Mouse (Mus musculus): Measurements from ENCODE around the gene Pdcd5. TPM values are rescaled to one million over a fixed set of nuclear protein-coding genes. Genes with fewer than 3 reads are reported as not detected.

Gene Pdcd5
- 323 and 330 TPM in 2 replicates for polyA plus RNA-seq (2016; fragmentation: Nextera tagmentation; extraction: Ambion mirVana)

DNA sequence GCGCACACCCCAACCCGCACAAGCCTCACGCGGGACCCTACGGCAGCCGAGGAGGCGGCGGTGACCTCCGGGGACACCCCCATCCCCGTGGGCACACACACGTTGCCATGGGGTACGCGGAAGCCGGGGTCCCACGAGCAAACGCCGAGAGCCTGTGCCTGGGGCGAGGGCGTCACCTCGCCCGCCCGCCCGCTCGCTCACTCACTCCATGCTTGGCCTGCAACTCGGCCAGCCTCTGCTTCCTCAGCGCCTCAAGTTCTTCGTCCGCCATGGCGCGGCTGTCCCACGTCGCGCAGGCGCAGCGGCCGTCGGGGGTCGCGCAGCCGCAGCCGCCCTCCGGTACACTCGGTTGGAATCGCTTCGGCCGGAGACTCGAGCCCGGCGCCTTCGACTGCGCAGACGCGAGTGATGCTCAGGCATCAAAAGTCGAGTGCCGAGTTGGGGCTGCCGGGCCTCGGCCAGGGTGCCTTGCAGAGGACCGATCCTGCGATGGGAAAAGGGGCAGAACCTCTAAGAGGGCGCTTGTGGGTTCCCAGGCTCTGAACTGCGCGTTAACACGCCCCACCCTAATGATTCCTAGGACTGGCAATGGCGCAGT is at the start of gene Pdcd5:
Gene Pdcd5, minus strand, starts transcription at position 421 of the 598 bp plus-strand sequence.
- Histone ChIP-seq H3K4me3 (peak within 1 kb of the TSS; percentile 97), H3K9ac (peak within 1 kb of the TSS; percentile 94), H3K4me2 (replicated peaks) (peak within 1 kb of the TSS; percentile 62), H3K9me3 (no peaks in the 10 kb centered on the region), H3K4me1 (no peaks in the 10 kb centered on the region), H3K36me3 (peaks cover 33% of the 10 kb centered on the region), H3K27ac (peak within 1 kb of the TSS; percentile 82), H3K27me3 (no peaks in the 10 kb centered on the region)
- peak; percentile 89 for ATAC-seq (ENCODE audit: insufficient number of reproducible peaks, insufficient read depth, low FRiP score, low TSS enrichment)
- under 1% methylated on average over 63 of the region's 64 CpGs for WGBS

DNA sequence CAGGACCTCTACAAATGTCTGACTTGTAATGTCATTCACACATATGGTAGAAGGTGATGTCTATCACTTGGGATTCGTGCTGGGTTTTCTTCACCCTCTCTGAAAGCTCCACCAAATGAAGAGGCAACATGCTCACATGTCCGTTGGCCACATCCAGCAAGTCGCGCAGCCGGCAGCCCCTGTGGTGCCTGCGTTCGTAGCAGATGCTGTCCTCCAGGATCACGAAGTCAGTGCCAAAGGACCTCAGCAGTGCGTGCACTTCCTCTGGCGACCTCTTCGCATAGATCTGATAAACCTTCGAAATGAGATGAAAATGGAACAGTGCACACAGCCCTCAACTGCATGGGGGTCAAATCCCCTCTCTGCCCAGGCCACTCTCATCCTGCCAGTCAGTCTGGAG is 45.3 kb upstream of the Pdcd5 start:
- Histone ChIP-seq H3K9me3 (no peaks in the 10 kb centered on the region), H3K36me3 (peaks cover 25% of the 10 kb centered on the region), H3K27me3 (no peaks in the 10 kb centered on the region), H3K4me3 (no peak overlapping the region), H3K27ac (no peak overlapping the region), H3K4me1 (peaks cover 19% of the 10 kb centered on the region), H3K4me2 (replicated peaks) (no peak overlapping the region), H3K9ac (no peak overlapping the region)
- no peak for ATAC-seq (ENCODE audit: insufficient number of reproducible peaks, insufficient read depth, low FRiP score, low TSS enrichment)
- WGBS = 94% methylated on average over 12 of the region's 12 CpGs

- 87% methylated on average over 14 of the region's 14 CpGs for WGBS
Measured at GRCm38 (mm10) chr7:35692117-35692516, 44.8 kb upstream of the Pdcd5 start.

GRCm38 (mm10) chr7:35688781-35689349 is 41.5 kb upstream of the Pdcd5 start:
- no peak for ATAC-seq (ENCODE audit: insufficient number of reproducible peaks, insufficient read depth, low FRiP score, low TSS enrichment)

More at GRCm38 (mm10) chr7:35692117-35692516, 44.8 kb upstream of the Pdcd5 start:
- H3K4me1 ChIP-seq = peaks cover 24% of the 10 kb centered on the region
- no peak overlapping the region for H3K27ac ChIP-seq
- no peak overlapping the region for H3K9ac ChIP-seq
- no peaks in the 10 kb centered on the region for H3K27me3 ChIP-seq
- H3K4me3 ChIP-seq = no peak overlapping the region
- ATAC-seq (ENCODE audit: insufficient number of reproducible peaks, insufficient read depth, low FRiP score, low TSS enrichment) = no peak
- H3K36me3 ChIP-seq = peaks cover 25% of the 10 kb centered on the region
- H3K9me3 ChIP-seq = no peaks in the 10 kb centered on the region
- no peak overlapping the region for H3K4me2 ChIP-seq (replicated peaks)

GRCm38 (mm10) chr7:35688276-35688675 is 41.0 kb upstream of the Pdcd5 start:
- Histone ChIP-seq H3K4me3 (no peak overlapping the region), H3K4me2 (replicated peaks) (no peak overlapping the region), H3K36me3 (peaks cover 11% of the 10 kb centered on the region), H3K9ac (no peak overlapping the region), H3K4me1 (peaks cover 33% of the 10 kb centered on the region), H3K27ac (no peak overlapping the region), H3K9me3 (no peaks in the 10 kb centered on the region), H3K27me3 (no peaks in the 10 kb centered on the region)
- WGBS = 51% methylated on average over 9 of the region's 9 CpGs
- no peak for ATAC-seq (ENCODE audit: insufficient number of reproducible peaks, insufficient read depth, low FRiP score, low TSS enrichment)

More at GRCm38 (mm10) chr7:35688781-35689349, 41.5 kb upstream of the Pdcd5 start:
- no peaks in the 10 kb centered on the region for H3K27me3 ChIP-seq
- H3K9me3 ChIP-seq = no peaks in the 10 kb centered on the region
- WGBS = 82% methylated on average over 11 of the region's 11 CpGs
- H3K36me3 ChIP-seq = peaks cover 11% of the 10 kb centered on the region
- H3K9ac ChIP-seq = no peak overlapping the region
- no peak overlapping the region for H3K4me3 ChIP-seq
- no peak overlapping the region for H3K27ac ChIP-seq
- H3K4me2 ChIP-seq (replicated peaks) = no peak overlapping the region
- peaks cover 33% of the 10 kb centered on the region for H3K4me1 ChIP-seq

DNA sequence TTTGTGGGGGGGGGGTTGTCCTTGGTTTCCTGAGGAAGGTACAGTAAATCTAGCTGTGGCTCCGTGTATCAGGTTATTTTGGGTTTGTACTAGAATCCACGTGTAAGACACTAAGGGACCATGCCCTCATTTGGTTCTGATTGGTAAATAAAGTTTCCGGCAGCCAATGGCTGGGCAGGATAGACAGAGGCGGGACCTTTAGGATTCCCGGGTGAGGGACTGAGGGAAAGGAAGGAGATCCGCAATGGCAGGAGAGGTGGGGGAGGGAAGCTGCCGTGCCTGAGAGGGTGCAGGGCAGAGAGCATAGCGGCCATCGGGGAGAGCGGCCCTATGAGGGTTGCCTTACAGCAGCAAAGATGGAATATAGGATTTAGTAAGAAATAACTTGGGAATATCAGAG is 39.9 kb upstream of the Pdcd5 start:
- no peak for ATAC-seq (ENCODE audit: insufficient number of reproducible peaks, insufficient read depth, low FRiP score, low TSS enrichment)
- 24% methylated on average over 10 of the region's 10 CpGs for WGBS
- Histone ChIP-seq H3K4me3 (no peak overlapping the region), H3K4me2 (replicated peaks) (peak overlapping the region; percentile 27; the same call in 1 of the 2 replicates), H3K27me3 (no peaks in the 10 kb centered on the region), H3K9me3 (no peaks in the 10 kb centered on the region), H3K36me3 (peaks cover 2% of the 10 kb centered on the region), H3K9ac (no peak overlapping the region), H3K4me1 (peaks cover 33% of the 10 kb centered on the region), H3K27ac (no peak overlapping the region)

DNA sequence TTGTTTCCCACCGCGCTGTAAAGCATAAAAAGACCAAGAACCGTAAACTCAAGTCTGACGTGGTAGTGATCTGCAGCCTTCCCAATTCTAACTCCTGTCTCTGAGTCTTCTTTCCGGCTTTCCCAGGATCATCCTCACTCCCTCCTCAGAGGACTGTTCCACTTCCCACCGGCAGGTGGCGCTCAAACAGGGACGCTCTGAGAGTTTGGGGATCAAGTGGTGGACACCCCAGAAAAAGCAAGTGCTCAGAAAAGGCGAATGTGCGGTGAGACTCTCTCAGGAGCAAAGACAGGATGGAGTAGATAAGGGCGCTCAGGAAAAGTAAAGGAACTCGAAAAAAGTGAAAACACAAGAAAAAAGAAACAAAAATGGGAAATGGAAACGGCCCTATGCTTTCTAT is 39.4 kb upstream of the Pdcd5 start:
- H3K27me3 ChIP-seq = no peaks in the 10 kb centered on the region
- 32% methylated on average over 13 of the region's 13 CpGs for WGBS
- H3K9ac ChIP-seq = no peak overlapping the region
- H3K9me3 ChIP-seq = no peaks in the 10 kb centered on the region
- no peaks in the 10 kb centered on the region; the same call in none of the 2 replicates for H3K36me3 ChIP-seq
- ATAC-seq (ENCODE audit: insufficient number of reproducible peaks, insufficient read depth, low FRiP score, low TSS enrichment) = no peak
- H3K4me1 ChIP-seq = peaks cover 33% of the 10 kb centered on the region
- H3K27ac ChIP-seq = no peak overlapping the region
- no peak overlapping the region for H3K4me3 ChIP-seq
- peak overlapping the region; percentile 27; the same call in 1 of the 2 replicates for H3K4me2 ChIP-seq (replicated peaks)

GRCm38 (mm10) chr7:35686216-35686615 is 38.9 kb upstream of the Pdcd5 start:
- Histone ChIP-seq H3K9ac (no peak overlapping the region), H3K36me3 (no peaks in the 10 kb centered on the region; the same call in none of the 2 replicates), H3K4me2 (replicated peaks) (no peak overlapping the region), H3K9me3 (no peaks in the 10 kb centered on the region), H3K27ac (peak overlapping the region; percentile 48), H3K27me3 (no peaks in the 10 kb centered on the region), H3K4me3 (no peak overlapping the region), H3K4me1 (peaks cover 33% of the 10 kb centered on the region)
- ATAC-seq (ENCODE audit: insufficient number of reproducible peaks, insufficient read depth, low FRiP score, low TSS enrichment) = peak; percentile 70; the same call in 1 of the 2 replicates
- 43% methylated on average over 11 of the region's 11 CpGs for WGBS

DNA sequence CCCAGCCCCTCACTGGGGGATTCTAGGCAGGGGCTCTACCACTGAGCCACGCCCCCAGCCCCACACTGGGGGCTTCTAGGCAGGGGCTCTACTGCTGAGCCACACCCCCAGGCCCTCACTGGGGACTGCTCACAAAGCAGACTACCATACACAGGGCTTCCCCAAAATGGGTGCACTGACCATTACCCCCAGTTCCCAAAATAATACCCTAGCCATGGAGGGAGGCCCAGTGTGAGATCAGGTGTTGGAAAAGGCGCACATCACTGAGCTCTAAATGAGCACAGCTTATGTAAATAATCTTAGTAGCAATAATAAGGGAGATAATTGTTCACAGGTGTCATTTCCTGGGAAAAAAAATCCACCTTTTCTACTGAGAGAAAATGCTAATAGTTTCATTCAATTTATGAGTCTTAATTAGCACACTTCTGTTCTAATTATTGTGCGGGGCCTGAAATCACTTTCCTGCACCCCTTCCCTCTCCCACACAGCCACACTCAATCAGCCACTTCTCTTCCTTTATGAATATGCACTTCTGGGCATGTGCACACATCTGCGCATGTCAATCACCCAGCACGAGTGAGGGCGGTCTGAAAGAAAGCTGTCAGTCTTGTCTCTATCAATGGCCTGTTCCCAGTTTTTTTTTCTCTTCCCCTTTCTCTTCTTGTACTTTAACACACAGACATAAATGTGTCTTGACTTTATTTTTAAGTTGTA is 36.2 kb upstream of the Pdcd5 start:
- Histone ChIP-seq H3K4me1 (peaks cover 23% of the 10 kb centered on the region), H3K27me3 (no peaks in the 10 kb centered on the region), H3K4me3 (no peak overlapping the region), H3K4me2 (replicated peaks) (no peak overlapping the region), H3K9ac (no peak overlapping the region), H3K27ac (no peak overlapping the region), H3K36me3 (no peaks in the 10 kb centered on the region; the same call in 1 of the 2 replicates), H3K9me3 (no peaks in the 10 kb centered on the region)
- WGBS = 71% methylated on average over 6 of the region's 6 CpGs
- no peak for ATAC-seq (ENCODE audit: insufficient number of reproducible peaks, insufficient read depth, low FRiP score, low TSS enrichment)

GRCm38 (mm10) chr7:35681559-35681958 is 34.2 kb upstream of the Pdcd5 start:
- peaks cover 7% of the 10 kb centered on the region; the same call in 1 of the 2 replicates for H3K4me1 ChIP-seq
- ATAC-seq (ENCODE audit: insufficient number of reproducible peaks, insufficient read depth, low FRiP score, low TSS enrichment) = no peak
- H3K36me3 ChIP-seq = no peaks in the 10 kb centered on the region
- no peaks in the 10 kb centered on the region for H3K9me3 ChIP-seq
- 82% methylated on average over 3 of the region's 3 CpGs for WGBS
- no peak overlapping the region for H3K27ac ChIP-seq
- no peak overlapping the region for H3K9ac ChIP-seq
- H3K27me3 ChIP-seq = no peaks in the 10 kb centered on the region
- H3K4me3 ChIP-seq = no peak overlapping the region
- no peak overlapping the region for H3K4me2 ChIP-seq (replicated peaks)

- H3K36me3 ChIP-seq = no peaks in the 10 kb centered on the region
- H3K27ac ChIP-seq = no peak overlapping the region
- no peak overlapping the region for H3K4me2 ChIP-seq (replicated peaks)
- no peak overlapping the region for H3K4me3 ChIP-seq
- no peaks in the 10 kb centered on the region for H3K27me3 ChIP-seq
- H3K4me1 ChIP-seq = no peaks in the 10 kb centered on the region
- no peak overlapping the region for H3K9ac ChIP-seq
- no peak for ATAC-seq (ENCODE audit: insufficient number of reproducible peaks, insufficient read depth, low FRiP score, low TSS enrichment)
- H3K9me3 ChIP-seq = no peaks in the 10 kb centered on the region
- 78% methylated on average over 4 of the region's 4 CpGs for WGBS
Measured at GRCm38 (mm10) chr7:35678976-35679375, 31.7 kb upstream of the Pdcd5 start.
